Mouse (Mus musculus) small intestine, adult 2 months (tissue): ENCODE results near the gene Plekha1. TPM values are rescaled to one million over a fixed set of nuclear protein-coding genes. Genes with fewer than 3 reads are reported as not detected.

Experiments used
- H3K27ac ChIP-seq: fragments of 200-500 bp; 2 replicates; pipeline ENCODE4 v1.5.1; 2012; ENCODE audit warnings: low read depth, low read length, control low read depth, inconsistent platforms; ENCODE audit not compliant: insufficient read depth
- H3K27me3 ChIP-seq: fragments of 200-500 bp; 2 replicates; pipeline ENCODE4 v1.6.1; 2012; ENCODE audit warnings: mild to moderate bottlenecking, moderate library complexity, low read length, inconsistent platforms; ENCODE audit not compliant: control insufficient read depth, insufficient read depth
- H3K36me3 ChIP-seq: fragments of 200-500 bp; 2 replicates; pipeline ENCODE4 v1.6.1; 2012; ENCODE audit warnings: mild to moderate bottlenecking, low read length, control low read depth, inconsistent platforms; ENCODE audit not compliant: control insufficient read depth, insufficient read depth
- H3K4me1 ChIP-seq: fragments of 200-500 bp; 2 replicates; pipeline ENCODE4 v1.6.1; 2012; ENCODE audit warnings: low read length, inconsistent platforms, mixed read lengths; ENCODE audit not compliant: control insufficient read depth, insufficient read depth, insufficient read length
- H3K4me3 ChIP-seq: fragments of 200-500 bp; 2 replicates; pipeline ENCODE4 v1.5.1; 2012; ENCODE audit warnings: low read depth, mild to moderate bottlenecking, control low read depth, inconsistent platforms, low read length, moderate library complexity
- CTCF ChIP-seq: fragments of 200-500 bp; IDR thresholded peaks from 2 replicates; pipeline ENCODE4 v1.5.1; 2012; ENCODE audit warnings: low read depth, mild to moderate bottlenecking, control low read depth, inconsistent platforms, low read length, moderate library complexity, mixed read lengths; ENCODE audit not compliant: insufficient replicate concordance, insufficient read length; ENCODE audit errors: extremely low read depth
- POLR2A ChIP-seq: fragments of 200-500 bp; IDR thresholded peaks from 2 replicates; pipeline ENCODE4 v1.6.1; 2012; ENCODE audit warnings: low read depth, mild to moderate bottlenecking, control low read depth, inconsistent platforms, low read length, moderate library complexity
- WGBS: fragments of 180-500 bp; shearing (Covaris S2); methylation state at CpG from one replicate; pipeline ENCODE4 v1.1.7; 2018; 5-methylcytosine and 5-hydroxymethylcytosine counted together
- polyA plus RNA-seq: library from polyadenylated mRNA; depleted of rRNA; stranded (reverse); fragments of >200 nt; gene quantifications from 2 replicates; pipeline ENCODE4 v1.2.3, GENCODE M21; 2012

The Plekha1 gene
- polyA plus RNA-seq, 1 experiment: 63.7 TPM

DNA sequence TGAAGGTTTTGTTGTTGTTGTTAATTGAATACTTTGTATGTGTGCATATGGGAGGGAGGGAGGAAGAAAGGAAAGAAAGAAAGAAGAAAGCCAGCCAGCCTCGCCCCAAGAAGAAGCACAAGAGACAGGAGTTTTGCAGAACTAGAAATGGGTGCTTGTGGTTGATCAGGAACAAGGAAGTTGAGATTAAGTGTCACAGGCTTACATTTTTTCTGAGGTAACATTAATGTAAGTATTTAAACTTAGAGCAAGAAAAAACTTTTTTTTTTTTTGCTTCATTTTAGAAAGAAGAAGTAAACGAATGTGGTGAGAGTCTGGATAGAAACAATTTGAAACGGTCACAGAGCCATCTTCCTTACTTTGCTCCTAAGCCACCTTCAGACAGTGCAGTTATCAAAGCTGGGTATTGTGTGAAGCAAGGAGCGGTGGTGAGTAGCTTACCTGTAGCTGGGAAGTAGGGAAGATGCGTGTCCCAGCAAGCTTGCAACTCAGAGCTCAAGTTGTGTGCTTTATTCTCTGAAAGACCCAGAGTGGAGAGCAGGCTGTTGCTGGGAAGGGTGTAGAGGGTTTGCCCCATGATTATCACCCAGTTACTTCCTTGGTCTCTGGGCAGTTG, 34.8 kb downstream of the Plekha1 start:
- WGBS: 86% methylated on average over 5 of the region's 5 CpGs
- peaks cover 45% of the 10 kb centered on the region for H3K36me3 ChIP-seq
- H3K27ac ChIP-seq: peak overlapping the region; percentile 20; the same call in 1 of the 2 replicates
- H3K4me3 ChIP-seq: no peak overlapping the region
- TF ChIP-seq CTCF (no peak), POLR2A (no peak)
- H3K4me1 ChIP-seq: peaks cover 3% of the 10 kb centered on the region; the same call in 1 of the 2 replicates
- H3K27me3 ChIP-seq: no peaks in the 10 kb centered on the region

DNA sequence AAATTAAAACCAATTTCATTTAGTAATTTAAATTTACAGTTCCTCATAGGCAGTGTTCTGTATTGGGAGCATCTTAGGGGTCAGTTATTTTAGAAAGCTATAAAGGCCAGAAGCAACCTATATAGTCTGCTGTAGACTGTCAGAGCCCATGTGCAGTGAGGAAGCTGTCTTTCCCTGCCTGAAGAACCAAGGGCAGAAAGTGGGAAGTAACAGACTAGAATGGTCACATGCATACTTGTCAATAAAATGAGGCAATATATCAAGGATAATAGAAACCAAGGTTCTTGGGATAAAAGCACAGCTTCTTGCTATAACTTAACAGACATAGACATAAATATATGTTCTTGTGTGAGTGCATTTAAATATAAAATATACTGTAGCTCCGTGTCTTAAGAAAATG, 37.4 kb downstream of the Plekha1 start:
- TF ChIP-seq POLR2A (no peak), CTCF (no peak)
- H3K4me3 ChIP-seq: no peak overlapping the region
- no peak overlapping the region for H3K27ac ChIP-seq
- H3K36me3 ChIP-seq: peaks cover 35% of the 10 kb centered on the region
- H3K27me3 ChIP-seq: no peaks in the 10 kb centered on the region
- WGBS: 89% methylated on average over 1 of the region's 1 CpGs
- H3K4me1 ChIP-seq: peaks cover 3% of the 10 kb centered on the region; the same call in 1 of the 2 replicates

DNA sequence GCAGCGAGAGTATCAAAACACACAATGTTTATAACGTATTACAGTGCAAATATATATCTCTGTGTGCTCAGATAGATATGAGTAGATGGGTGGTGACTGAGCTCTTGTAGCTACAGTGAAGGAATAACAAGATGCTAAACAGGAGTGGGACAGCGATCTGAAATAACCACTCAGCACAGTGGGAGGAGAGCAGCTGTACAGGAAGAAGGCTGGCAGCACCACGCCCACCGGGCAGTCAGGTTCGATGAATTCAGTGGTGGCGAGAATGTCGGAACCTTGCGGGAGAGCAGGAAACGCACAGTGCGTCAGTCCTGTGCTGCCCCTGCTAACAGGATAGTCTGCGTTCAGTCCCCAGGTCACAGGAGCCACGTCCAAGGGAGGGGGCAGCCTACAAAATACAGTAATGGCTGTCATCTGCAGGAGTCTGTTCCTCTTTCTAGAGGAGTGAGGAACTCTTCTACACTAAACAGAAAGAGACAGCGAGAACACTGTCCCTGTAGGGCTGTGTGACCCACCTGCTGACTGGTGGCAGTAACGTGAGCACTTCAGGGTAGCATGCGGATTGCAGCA, 38.0 kb downstream of the Plekha1 start:
- H3K27ac ChIP-seq: no peak overlapping the region
- 83% methylated on average over 16 of the region's 16 CpGs for WGBS
- peaks cover 38% of the 10 kb centered on the region for H3K36me3 ChIP-seq
- peak overlapping the region; percentile 13 for H3K4me3 ChIP-seq
- TF ChIP-seq POLR2A (no peak), CTCF (no peak)
- H3K4me1 ChIP-seq: peaks cover 3% of the 10 kb centered on the region; the same call in 1 of the 2 replicates
- no peaks in the 10 kb centered on the region for H3K27me3 ChIP-seq

GRCm38 (mm10) chr7:130904571-130905365, 39.2 kb downstream of the Plekha1 start:
- no peaks in the 10 kb centered on the region for H3K27me3 ChIP-seq

GRCm38 (mm10) chr7:130910841-130911240, 45.3 kb downstream of the Plekha1 start:
- Histone ChIP-seq H3K27ac (no peak overlapping the region), H3K36me3 (peaks cover 40% of the 10 kb centered on the region), H3K4me3 (no peak overlapping the region), H3K4me1 (no peaks in the 10 kb centered on the region), H3K27me3 (no peaks in the 10 kb centered on the region)
- no peak for TF ChIP-seq CTCF
- no peak for TF ChIP-seq POLR2A
- WGBS: 92% methylated on average over 14 of the region's 14 CpGs

More at GRCm38 (mm10) chr7:130904571-130905365, 39.2 kb downstream of the Plekha1 start:
- Histone ChIP-seq H3K4me3 (no peak overlapping the region), H3K27ac (no peak overlapping the region), H3K36me3 (peaks cover 40% of the 10 kb centered on the region), H3K4me1 (peaks cover 3% of the 10 kb centered on the region; the same call in 1 of the 2 replicates)
- TF ChIP-seq CTCF (no peak), POLR2A (no peak)
- 84% methylated on average over 13 of the region's 13 CpGs for WGBS

DNA sequence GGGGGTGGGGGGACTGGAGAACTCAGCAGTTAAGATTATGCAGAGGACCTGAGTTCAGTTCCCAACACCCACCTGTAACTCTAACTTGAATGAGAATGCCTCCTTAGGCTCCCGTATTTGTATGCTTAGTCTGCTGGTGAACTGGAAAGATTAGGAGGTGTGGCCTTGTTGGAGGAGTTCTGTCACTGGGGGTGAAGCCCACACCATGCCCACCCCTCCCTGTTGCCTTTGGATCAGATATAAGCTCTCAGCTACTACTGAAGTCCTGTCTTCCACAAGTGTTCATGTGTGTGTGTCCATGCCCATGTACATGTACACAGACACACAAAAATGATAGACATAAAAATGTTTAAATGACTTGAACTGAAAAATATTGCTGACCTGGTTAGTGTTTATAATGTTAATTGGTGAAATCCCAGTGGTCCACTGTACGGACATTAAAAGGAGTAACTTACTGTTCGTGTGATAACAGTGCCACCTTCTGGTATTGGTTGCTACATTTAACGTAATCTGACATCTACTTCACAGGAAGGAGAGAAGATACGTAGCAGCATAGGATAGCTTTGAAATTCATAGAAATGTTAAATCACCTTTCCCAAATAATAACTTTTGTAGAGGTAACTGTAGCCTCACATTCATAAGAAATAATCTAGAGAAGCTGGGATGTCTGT, 49.3 kb downstream of the Plekha1 start:
- TF ChIP-seq POLR2A (no peak), CTCF (no peak)

GRCm38 (mm10) chr7:130918260-130918659, 52.7 kb downstream of the Plekha1 start:
- TF ChIP-seq CTCF: no peak
- no peak for TF ChIP-seq POLR2A
- Histone ChIP-seq H3K36me3 (peaks cover 3% of the 10 kb centered on the region; the same call in 1 of the 2 replicates), H3K4me1 (no peaks in the 10 kb centered on the region), H3K4me3 (no peak overlapping the region), H3K27me3 (no peaks in the 10 kb centered on the region), H3K27ac (no peak overlapping the region)
- 63% methylated on average over 2 of the region's 2 CpGs for WGBS

More for the DNA sequence above, 49.3 kb downstream of the Plekha1 start:
- no peak overlapping the region for H3K27ac ChIP-seq
- H3K4me1 ChIP-seq: no peaks in the 10 kb centered on the region
- 41% methylated on average over 5 of the region's 5 CpGs for WGBS
- no peaks in the 10 kb centered on the region for H3K27me3 ChIP-seq
- peaks cover 24% of the 10 kb centered on the region for H3K36me3 ChIP-seq
- H3K4me3 ChIP-seq: no peak overlapping the region
